Mouse (Mus musculus) heart, embryonic 11.5 days (tissue): ENCODE data around the gene Kbtbd2. TPM values are rescaled to one million over a fixed set of nuclear protein-coding genes. Genes with fewer than 3 reads are reported as not detected.

ENCODE experiments used
- ATAC-seq: fragments of 200-750 bp; cut with Nextera tagmentation; replicated peaks from 2 replicates; pipeline ENCODE4 v1.8.0; 2017; ENCODE audit warnings: moderate library complexity; ENCODE audit not compliant: insufficient number of reproducible peaks, low FRiP score, low TSS enrichment
- H3K27ac ChIP-seq: fragments of 300-500 bp; sonication (generic); 2 replicates; pipeline ENCODE4 v1.5.1; 2014; ENCODE audit warnings: mild to moderate bottlenecking, low read depth, low read length
- H3K27me3 ChIP-seq: fragments of 300-500 bp; sonication (generic); 2 replicates; pipeline ENCODE4 v1.6.1; 2014; ENCODE audit warnings: mild to moderate bottlenecking, low read length, mixed read lengths; ENCODE audit not compliant: control insufficient read depth, insufficient read depth
- H3K36me3 ChIP-seq: fragments of 300-500 bp; sonication (generic); 2 replicates; pipeline ENCODE4 v1.6.1; 2014; ENCODE audit warnings: mild to moderate bottlenecking, low read length, moderate library complexity, mixed read lengths; ENCODE audit not compliant: control insufficient read depth, insufficient read depth
- H3K4me1 ChIP-seq: fragments of 300-500 bp; sonication (generic); 2 replicates; pipeline ENCODE4 v1.6.1; 2014; ENCODE audit warnings: low read length; ENCODE audit not compliant: control insufficient read depth, insufficient read depth
- H3K4me2 ChIP-seq: fragments of 300-500 bp; sonication (generic); 2 replicates; pipeline ENCODE4 v1.6.1; 2014; ENCODE audit warnings: mild to moderate bottlenecking, moderate library complexity
- H3K4me3 ChIP-seq: fragments of 300-500 bp; sonication (generic); 2 replicates; pipeline ENCODE4 v1.5.1; 2014; ENCODE audit warnings: low read depth, low read length
- H3K9ac ChIP-seq: fragments of 300-500 bp; sonication (generic); 2 replicates; pipeline ENCODE4 v1.6.1; 2014; ENCODE audit warnings: mild to moderate bottlenecking, low read depth, low read length, moderate library complexity
- H3K9me3 ChIP-seq: fragments of 300-500 bp; sonication (generic); replicated peaks from 2 replicates; pipeline ENCODE4 v1.6.1; 2016; ENCODE audit warnings: low read length; ENCODE audit not compliant: control insufficient read depth
- WGBS: fragments of 180-500 bp; shearing (Covaris S2); extraction: QIAGEN DNeasy Blood & Tissue Kit; methylation state at CpG from one replicate; pipeline ENCODE4 v1.1.7; 2014; ENCODE audit not compliant: insufficient replicate concordance; 5-methylcytosine and 5-hydroxymethylcytosine counted together
- polyA plus RNA-seq: library from polyadenylated mRNA; unstranded; fragments of >200 nt; fragmentation: Nextera tagmentation; extraction: Ambion mirVana; gene quantifications from 2 replicates; pipeline ENCODE4 v1.2.1, GENCODE M21; 2014

Gene Kbtbd2
- polyA plus RNA-seq, 1 experiment from 2014 or later = 34.0 TPM

DNA sequence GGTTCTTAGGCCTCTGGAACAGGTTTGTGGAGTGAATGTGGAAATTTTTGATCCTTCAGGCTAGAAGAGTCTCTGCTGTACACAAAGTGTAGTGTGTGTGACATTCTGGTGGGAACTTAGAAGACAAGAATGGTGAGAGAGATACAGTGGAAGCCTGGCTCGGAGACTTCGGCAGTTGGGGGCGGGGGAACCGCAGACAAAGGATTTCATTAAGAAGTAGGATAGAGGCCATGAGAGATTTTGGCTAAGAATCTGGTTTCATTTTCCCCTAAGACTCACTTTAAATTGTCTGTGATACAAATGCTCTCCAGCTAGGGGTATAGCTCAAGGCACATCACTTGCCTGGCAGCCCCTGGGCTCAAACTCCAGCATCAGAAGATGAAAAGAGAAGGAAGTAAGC lies 7.4 kb upstream of the Kbtbd2 start:
- no peak for ATAC-seq
- no peaks in the 10 kb centered on the region for H3K4me1 ChIP-seq
- no peak overlapping the region for H3K4me3 ChIP-seq
- no peaks in the 10 kb centered on the region for H3K36me3 ChIP-seq
- H3K27me3 ChIP-seq = no peaks in the 10 kb centered on the region
- H3K27ac ChIP-seq = no peak overlapping the region
- H3K9ac ChIP-seq = no peak overlapping the region
- no peak overlapping the region for H3K4me2 ChIP-seq
- no peaks in the 10 kb centered on the region for H3K9me3 ChIP-seq
- 81% methylated on average over 4 of the region's 4 CpGs for WGBS

- WGBS = 11% methylated on average over 8 of the region's 8 CpGs
- ATAC-seq = no peak
- H3K4me3 ChIP-seq = peak overlapping the region; percentile 79
- peak overlapping the region; percentile 71 for H3K4me2 ChIP-seq
- peaks cover 13% of the 10 kb centered on the region for H3K4me1 ChIP-seq
- no peaks in the 10 kb centered on the region for H3K27me3 ChIP-seq
- H3K27ac ChIP-seq = peak overlapping the region; percentile 99
- peak overlapping the region; percentile 67 for H3K9ac ChIP-seq
- no peaks in the 10 kb centered on the region for H3K9me3 ChIP-seq
- no peaks in the 10 kb centered on the region for H3K36me3 ChIP-seq
Measured at GRCm38 (mm10) chr6:56798152-56798465, 496 bp upstream of the Kbtbd2 start.

- peaks cover 13% of the 10 kb centered on the region for H3K4me1 ChIP-seq
- H3K27ac ChIP-seq = peak overlapping the region; percentile 99
- no peaks in the 10 kb centered on the region for H3K36me3 ChIP-seq
- H3K4me2 ChIP-seq = peak overlapping the region; percentile 86
- H3K27me3 ChIP-seq = no peaks in the 10 kb centered on the region
- no peaks in the 10 kb centered on the region for H3K9me3 ChIP-seq
- peak overlapping the region; percentile 94 for H3K9ac ChIP-seq
- under 1% methylated on average over 16 of the region's 16 CpGs for WGBS
- H3K4me3 ChIP-seq = peak overlapping the region; percentile 79
- ATAC-seq = no peak
Measured at GRCm38 (mm10) chr6:56796668-56797141, 908 bp downstream of the Kbtbd2 start.

- Histone ChIP-seq H3K36me3 (no peaks in the 10 kb centered on the region), H3K9me3 (no peaks in the 10 kb centered on the region)
- no peak for ATAC-seq
Measured at GRCm38 (mm10) chr6:56796232-56796631, 1.4 kb downstream of the Kbtbd2 start.

DNA sequence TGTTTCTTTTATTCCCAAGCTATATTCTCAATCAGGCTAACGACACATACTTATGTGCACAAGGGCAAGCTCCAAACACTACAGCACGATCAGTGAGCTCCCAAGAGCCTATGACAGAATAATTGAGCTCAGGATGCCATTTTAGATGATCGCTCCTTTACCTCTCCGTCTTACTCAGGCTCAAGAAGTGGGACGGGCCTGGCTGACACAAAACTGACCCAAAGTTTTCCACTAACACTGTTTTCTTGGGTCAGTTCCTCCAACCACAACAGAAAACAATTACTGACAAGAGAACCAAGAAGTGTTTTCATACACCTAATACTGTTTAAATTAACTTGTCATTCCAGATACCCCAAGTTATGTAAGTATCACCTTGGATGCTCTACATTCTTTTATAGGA lies 2.8 kb downstream of the Kbtbd2 start:
- Histone ChIP-seq H3K4me2 (peak overlapping the region; percentile 86), H3K36me3 (no peaks in the 10 kb centered on the region), H3K4me3 (peak overlapping the region; percentile 79), H3K9ac (no peak overlapping the region), H3K9me3 (no peaks in the 10 kb centered on the region), H3K27me3 (no peaks in the 10 kb centered on the region), H3K4me1 (peaks cover 13% of the 10 kb centered on the region), H3K27ac (no peak overlapping the region)
- ATAC-seq = no peak
- WGBS = 86% methylated on average over 5 of the region's 5 CpGs

More at GRCm38 (mm10) chr6:56796232-56796631, 1.4 kb downstream of the Kbtbd2 start:
- peak overlapping the region; percentile 99; the same call in 1 of the 2 replicates for H3K27ac ChIP-seq
- WGBS = 6% methylated on average over 8 of the region's 8 CpGs
- peak overlapping the region; percentile 86 for H3K4me2 ChIP-seq
- H3K27me3 ChIP-seq = no peaks in the 10 kb centered on the region
- peaks cover 13% of the 10 kb centered on the region for H3K4me1 ChIP-seq
- peak overlapping the region; percentile 94 for H3K9ac ChIP-seq
- H3K4me3 ChIP-seq = peak overlapping the region; percentile 79

- WGBS = 42% methylated on average over 3 of the region's 3 CpGs
- H3K36me3 ChIP-seq = peaks cover 9% of the 10 kb centered on the region
- H3K9ac ChIP-seq = no peak overlapping the region
- H3K9me3 ChIP-seq = no peaks in the 10 kb centered on the region
- H3K27ac ChIP-seq = no peak overlapping the region
- H3K4me2 ChIP-seq = no peak overlapping the region
- peaks cover 7% of the 10 kb centered on the region; the same call in 1 of the 2 replicates for H3K4me1 ChIP-seq
- no peak overlapping the region for H3K4me3 ChIP-seq
- H3K27me3 ChIP-seq = no peaks in the 10 kb centered on the region
- ATAC-seq = no peak
Measured at GRCm38 (mm10) chr6:56789336-56789735, 8.3 kb downstream of the Kbtbd2 start.

- no peak overlapping the region for H3K27ac ChIP-seq
- no peak overlapping the region for H3K4me2 ChIP-seq
- H3K9ac ChIP-seq = no peak overlapping the region
- H3K4me3 ChIP-seq = no peak overlapping the region
- no peak for ATAC-seq
- WGBS = 83% methylated on average over 2 of the region's 2 CpGs
- no peaks in the 10 kb centered on the region for H3K27me3 ChIP-seq
- no peaks in the 10 kb centered on the region for H3K9me3 ChIP-seq
- H3K4me1 ChIP-seq = 0 out of 2 replicates have a peak, but pooled peaks cover 3% of the 10 kb centered on the region
- H3K36me3 ChIP-seq = peaks cover 9% of the 10 kb centered on the region
Measured at GRCm38 (mm10) chr6:56787668-56788067, 9.9 kb downstream of the Kbtbd2 start.

GRCm38 (mm10) chr6:56785068-56785467 lies 12.5 kb downstream of the Kbtbd2 start:
- H3K9me3 ChIP-seq = no peaks in the 10 kb centered on the region
- H3K4me2 ChIP-seq = no peak overlapping the region
- H3K4me3 ChIP-seq = no peak overlapping the region
- H3K27me3 ChIP-seq = no peaks in the 10 kb centered on the region
- peaks cover 15% of the 10 kb centered on the region for H3K36me3 ChIP-seq
- 82% methylated on average over 5 of the region's 5 CpGs for WGBS
- H3K27ac ChIP-seq = no peak overlapping the region
- no peak for ATAC-seq
- H3K9ac ChIP-seq = no peak overlapping the region
- H3K4me1 ChIP-seq = 0 out of 2 replicates have a peak, but pooled peaks cover 3% of the 10 kb centered on the region

- ATAC-seq = no peak
- no peak overlapping the region for H3K27ac ChIP-seq
- H3K9me3 ChIP-seq = no peaks in the 10 kb centered on the region
- H3K4me1 ChIP-seq = no peaks in the 10 kb centered on the region
- no peaks in the 10 kb centered on the region for H3K27me3 ChIP-seq
- no peak overlapping the region for H3K9ac ChIP-seq
- no peak overlapping the region for H3K4me2 ChIP-seq
- H3K36me3 ChIP-seq = peaks cover 21% of the 10 kb centered on the region
- H3K4me3 ChIP-seq = no peak overlapping the region
- WGBS = 81% methylated on average over 4 of the region's 4 CpGs
Measured at GRCm38 (mm10) chr6:56783561-56784272, 13.9 kb downstream of the Kbtbd2 start.
